Mouse (Mus musculus): ENCODE measurements around the gene Fam117a. TPM values are rescaled to one million over a fixed set of nuclear protein-coding genes. Genes with fewer than 3 reads are reported as not detected.

Gene Fam117a
- 15.8 and 27.7 TPM in 2 replicates for polyA plus RNA-seq (2012; rRNA removed)

DNA sequence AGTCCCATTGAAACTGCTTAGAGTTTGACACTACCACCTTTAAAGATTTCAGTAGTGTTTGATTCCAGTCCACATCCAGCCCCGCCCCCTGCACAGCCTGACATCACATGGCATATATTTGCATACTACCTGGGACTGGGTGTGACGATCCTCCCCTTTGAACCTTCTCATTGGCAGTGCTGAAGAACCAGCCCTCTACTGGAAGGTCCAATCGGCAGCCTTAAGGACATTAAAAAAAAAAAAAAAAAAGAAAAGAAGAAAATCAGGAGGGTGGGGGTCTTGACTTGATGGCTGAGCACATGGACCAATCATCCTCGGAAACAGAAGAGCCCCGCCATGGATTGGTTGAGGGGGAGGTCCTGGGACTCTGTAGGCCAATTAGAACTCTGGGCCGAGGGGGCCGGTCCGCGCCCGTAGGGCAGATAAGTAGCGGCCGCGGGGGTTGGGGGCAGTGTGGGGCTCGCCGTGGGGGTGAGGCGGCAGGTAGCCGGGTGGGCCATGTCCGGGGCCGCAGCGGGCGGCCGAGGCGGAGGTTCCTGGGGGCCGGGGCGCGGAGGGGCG, at the start of gene Fam117a:
Fam117a (plus strand) TSS at position 451 of the 561 bp plus-strand sequence.

DNA sequence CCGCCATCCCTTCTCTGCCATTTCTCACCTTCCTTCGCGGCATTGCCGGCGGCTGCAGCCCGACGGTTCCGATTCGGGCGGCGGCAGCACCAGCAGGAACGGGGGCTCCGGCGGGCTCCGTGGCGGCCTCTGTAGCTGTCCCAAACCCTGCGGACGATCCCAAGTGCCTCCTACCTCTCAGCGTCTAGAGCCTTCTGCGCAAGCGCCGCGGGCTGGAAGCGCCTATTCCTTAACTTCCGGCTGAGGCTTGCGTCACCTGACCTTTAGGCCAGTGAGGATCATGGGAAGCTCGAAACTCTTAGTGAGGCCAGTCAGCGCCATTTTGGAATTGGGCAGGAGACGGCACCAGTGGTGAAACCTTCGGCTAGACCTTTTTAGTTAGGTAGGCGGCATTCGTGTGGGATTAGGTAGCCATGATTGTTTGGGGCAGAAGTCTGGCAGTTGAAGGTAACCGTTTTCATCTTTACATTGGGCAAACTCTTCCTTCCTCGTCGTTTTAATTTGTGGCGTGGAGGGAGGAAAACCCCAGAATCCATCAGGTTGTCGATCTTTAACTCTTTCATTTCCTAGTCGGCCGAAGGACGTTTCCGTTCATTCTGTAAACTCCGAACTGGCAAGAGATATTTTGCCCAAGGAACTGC, 26.7 kb upstream of the Fam117a start, which contains the start of gene Kat7:
Kat7 (minus strand) TSS at position 240 of the 641 bp plus-strand sequence.

DNA sequence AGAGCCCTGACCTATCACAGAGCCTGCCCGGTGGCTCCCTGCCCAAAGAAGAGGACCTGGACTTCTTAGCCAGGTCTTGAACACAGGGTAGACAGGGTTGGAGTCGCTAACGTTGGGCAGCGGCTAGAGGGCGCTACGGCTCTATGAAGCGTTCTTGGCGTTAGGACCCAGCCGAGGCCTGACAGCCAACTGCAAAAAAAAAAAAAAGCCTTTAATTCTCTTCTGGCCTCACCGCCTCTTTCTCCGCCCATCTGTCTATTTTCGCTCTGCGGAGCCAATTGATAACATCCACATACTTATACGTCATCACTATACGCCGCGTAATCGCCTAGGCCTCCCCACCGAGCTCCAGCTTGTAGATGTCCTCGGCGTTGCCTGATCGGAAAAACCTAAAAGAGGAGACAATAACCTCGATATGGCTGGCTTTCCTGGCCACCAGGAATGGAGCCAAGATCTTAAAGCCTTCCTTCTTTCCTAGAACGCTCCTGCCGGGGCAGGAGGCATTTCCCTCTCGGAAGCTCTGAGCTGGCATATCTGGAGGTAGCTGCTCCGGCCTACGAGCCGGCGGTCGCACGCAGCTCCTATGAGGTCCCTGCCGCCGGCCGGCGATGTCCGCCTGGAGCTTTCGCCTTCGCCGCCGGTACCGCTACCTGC, 47.6 kb downstream of the Fam117a start, which contains the start of gene Slc35b1:
Slc35b1 (plus strand) TSS at position 374 of the 654 bp plus-strand sequence.

DNA sequence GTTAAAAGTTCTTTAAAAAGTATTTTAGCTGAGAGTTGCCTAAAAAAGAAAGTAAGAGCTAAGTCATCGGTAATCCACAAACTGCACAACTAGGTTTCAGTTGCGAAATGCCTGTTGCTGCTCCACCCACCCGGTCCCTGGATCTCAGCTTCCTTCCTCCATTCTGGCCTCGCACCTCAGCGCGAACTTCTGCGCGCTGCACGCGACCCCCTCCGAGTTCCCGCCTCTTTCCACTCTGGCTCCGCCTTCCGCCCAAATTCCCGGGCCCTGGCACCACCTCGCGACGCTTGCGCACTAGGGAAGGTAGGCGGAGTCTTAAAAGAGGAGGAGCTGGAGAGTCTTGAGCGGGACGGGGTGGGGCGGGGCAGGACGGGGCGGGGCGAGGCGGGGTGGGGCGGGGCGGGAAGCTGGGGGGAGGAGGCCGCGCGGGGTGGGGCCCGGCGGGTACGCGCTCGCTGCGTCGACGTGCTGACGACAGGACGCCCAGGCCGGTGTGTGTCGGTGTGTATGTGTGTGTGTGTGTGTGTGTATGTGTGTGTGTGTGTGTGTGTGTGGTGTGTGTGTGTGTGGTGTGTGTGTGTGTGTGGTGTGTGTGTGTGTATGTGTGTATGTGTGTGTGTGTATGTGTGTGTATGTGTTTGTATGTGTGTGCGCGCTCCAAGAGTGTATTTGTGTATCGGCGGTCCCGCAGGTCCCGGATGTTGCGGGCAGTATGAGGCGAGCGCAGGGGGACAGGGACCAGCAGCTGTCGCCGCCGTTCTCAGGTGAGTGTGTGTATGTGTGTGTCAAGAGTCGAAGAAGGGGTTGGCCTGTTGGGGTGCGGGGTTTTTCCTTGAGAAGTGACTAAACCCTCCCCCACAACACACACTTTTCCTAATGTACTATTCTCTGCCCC, 77.1 kb downstream of the Fam117a start, which contains the start of gene Spop:
Spop (plus strand) TSS at position 440 of the 895 bp plus-strand sequence.

Other genes starting within 250 kb of the Fam117a start
- gene Dlx3, start 216.9 kb upstream of the Fam117a start, polyA plus RNA-seq (2012; rRNA removed), result 0.54 and 2.3 TPM in 2 replicates
- gene Dlx4, start 190.8 kb upstream of the Fam117a start, polyA plus RNA-seq (2012; rRNA removed), result 0.53 TPM in 1 of 2 replicates, not detected in the other
- 0.05 TPM in 1 of 2 replicates, not detected in the other for gene Tac4, start 75.5 kb upstream of the Fam117a start, polyA plus RNA-seq (2012; rRNA removed)
- gene Kat7, start 26.8 kb upstream of the Fam117a start, polyA plus RNA-seq (2012; rRNA removed), result 36.7 and 51.5 TPM in 2 replicates
- gene Slc35b1, start 47.7 kb downstream of the Fam117a start, polyA plus RNA-seq (2012; rRNA removed), result 62.2 and 106 TPM in 2 replicates
- 55.1 and 57.3 TPM in 2 replicates for gene Spop, start 77.1 kb downstream of the Fam117a start, polyA plus RNA-seq (2012; rRNA removed)
- gene Nxph3, start 177.6 kb downstream of the Fam117a start, polyA plus RNA-seq (2012; rRNA removed), result 1.2 and 1.8 TPM in 2 replicates

All from central nervous system, embryonic 11.5 days (tissue).